Mouse (Mus musculus): Measurements from ENCODE around the gene 1700008P02Rik. TPM values are rescaled to one million over a fixed set of nuclear protein-coding genes. Genes with fewer than 3 reads are reported as not detected.

1700008P02Rik gene
- polyA plus RNA-seq (2012; rRNA removed; ENCODE audit: low replicate concordance), result not detected in 2 replicates

GRCm38 (mm10) chr3:6620343-6620742 lies at the start of gene 1700008P02Rik:
1700008P02Rik (minus strand) TSS chr3:6620443.

Data from subcutaneous adipose tissue, adult 2 months (tissue).